Mouse (Mus musculus): ENCODE measurements around the gene Bmpr1b. TPM values are rescaled to one million over a fixed set of nuclear protein-coding genes. Genes with fewer than 3 reads are reported as not detected.

Bmpr1b gene
- total and polyA plus RNA-seq, 3 experiments, result 0.04 TPM; not detected in 1

GRCm38 (mm10) chr3:142103622-142104021 is 65.6 kb downstream of the Bmpr1b start:
- DNase-seq (ENCODE audit: extremely low read depth), result no peak
- Histone ChIP-seq H3K9me3 (replicated peaks; ENCODE audit: low read length) (no peaks in the 10 kb centered on the region), H3K4me2 (ENCODE audit: insufficient read depth, low read depth, poor library complexity, severe bottlenecking) (no peak overlapping the region), H3K9ac (ENCODE audit: insufficient read depth, low read depth) (no peak overlapping the region), H3K27ac (ENCODE audit: insufficient read depth, low read depth) (no peak overlapping the region), H3K4me3 (replicated peaks in 1 of 3; ENCODE audit: low read depth in 2 of 3, low read length in 2 of 3, poor library complexity in 1 of 3) (no peak overlapping the region), H3K79me2 (replicated peaks; ENCODE audit: control insufficient read depth, extremely low read depth, insufficient read depth, poor library complexity, severe bottlenecking) (no peaks in the 10 kb centered on the region), H3K4me1 (ENCODE audit: control insufficient read depth in 1 of 2, insufficient read depth in 2 of 2) (no peaks in the 10 kb centered on the region), H3K27me3 (replicated peaks) (no peaks in the 10 kb centered on the region), H3K36me3 (replicated peaks in 1 of 2; ENCODE audit: control insufficient read depth in 1 of 2, insufficient read depth in 1 of 2, low read length in 1 of 2) (no peaks in the 10 kb centered on the region)
- in situ Hi-C loops (cut with MboI; ENCODE audit: low pct_ligation_motif_present, low pct_unique_long_range_greater_than_20kb, low sequenced_read_pairs) (no loop called here), dilution Hi-C loops (cut with MboI; ENCODE audit: extremely low pct_ligation_motif_present, extremely low pct_unique_long_range_greater_than_20kb, low sequenced_read_pairs) (no loop called here)
- TF ChIP-seq IRF4 (IDR thresholded peaks at IDR 0.05; ENCODE audit: low read depth, low read length), result no peak
- no peak for TF ChIP-seq USF2 (conservative IDR thresholded peaks at IDR 0.05; ENCODE audit: low read depth, low read length)
- TF ChIP-seq MEF2A (IDR thresholded peaks at IDR 0.05; ENCODE audit: borderline replicate concordance, low read depth, low read length), result no peak
- TF ChIP-seq SIN3A (IDR thresholded peaks at IDR 0.05; ENCODE audit: low read length), result no peak
- no peak for TF ChIP-seq CHD1 (IDR thresholded peaks at IDR 0.05; ENCODE audit: low read depth, low read length)
- no peak for TF ChIP-seq NELFE (IDR thresholded peaks at IDR 0.05; ENCODE audit: low read depth, low read length)
- TF ChIP-seq UBTF (IDR thresholded peaks at IDR 0.05; ENCODE audit: low read depth, low read length), result no peak

- H3K79me2 ChIP-seq (replicated peaks; ENCODE audit: control insufficient read depth, extremely low read depth, insufficient read depth, poor library complexity, severe bottlenecking), result no peaks in the 10 kb centered on the region
- in situ Hi-C loops (cut with MboI; ENCODE audit: low pct_ligation_motif_present, low pct_unique_long_range_greater_than_20kb, low sequenced_read_pairs) (no loop called here), dilution Hi-C loops (cut with MboI; ENCODE audit: extremely low pct_ligation_motif_present, extremely low pct_unique_long_range_greater_than_20kb, low sequenced_read_pairs) (no loop called here)
- H3K9ac ChIP-seq (ENCODE audit: insufficient read depth, low read depth), result no peak overlapping the region
- no peaks in the 10 kb centered on the region for H3K27me3 ChIP-seq (replicated peaks)
- H3K4me3 ChIP-seq (replicated peaks in 1 of 3; ENCODE audit: low read depth in 2 of 3, low read length in 2 of 3, poor library complexity in 1 of 3), result no peak overlapping the region
- no peaks in the 10 kb centered on the region for H3K4me1 ChIP-seq (ENCODE audit: control insufficient read depth in 1 of 2, insufficient read depth in 2 of 2)
- no peak overlapping the region for H3K4me2 ChIP-seq (ENCODE audit: insufficient read depth, low read depth, poor library complexity, severe bottlenecking)
- H3K9me3 ChIP-seq (replicated peaks; ENCODE audit: low read length), result no peaks in the 10 kb centered on the region
- DNase-seq (ENCODE audit: extremely low read depth), result no peak
- TF ChIP-seq MEF2A (IDR thresholded peaks at IDR 0.05; ENCODE audit: borderline replicate concordance, low read depth, low read length), result no peak
- TF ChIP-seq CHD1 (IDR thresholded peaks at IDR 0.05; ENCODE audit: low read depth, low read length), result no peak
- no peak overlapping the region for H3K27ac ChIP-seq (ENCODE audit: insufficient read depth, low read depth)
- H3K36me3 ChIP-seq (replicated peaks in 1 of 2; ENCODE audit: control insufficient read depth in 1 of 2, insufficient read depth in 1 of 2, low read length in 1 of 2), result no peaks in the 10 kb centered on the region
Observed at GRCm38 (mm10) chr3:142099151-142099550, 70.1 kb downstream of the Bmpr1b start.

- Histone ChIP-seq H3K79me2 (replicated peaks; ENCODE audit: control insufficient read depth, extremely low read depth, insufficient read depth, poor library complexity, severe bottlenecking) (no peaks in the 10 kb centered on the region), H3K27me3 (replicated peaks) (no peaks in the 10 kb centered on the region), H3K4me2 (ENCODE audit: insufficient read depth, low read depth, poor library complexity, severe bottlenecking) (no peak overlapping the region), H3K4me3 (replicated peaks in 1 of 3; ENCODE audit: low read depth in 2 of 3, low read length in 2 of 3, poor library complexity in 1 of 3) (no peak overlapping the region), H3K36me3 (replicated peaks in 1 of 2; ENCODE audit: control insufficient read depth in 1 of 2, insufficient read depth in 1 of 2, low read length in 1 of 2) (no peaks in the 10 kb centered on the region), H3K9me3 (replicated peaks; ENCODE audit: low read length) (no peaks in the 10 kb centered on the region), H3K9ac (ENCODE audit: insufficient read depth, low read depth) (no peak overlapping the region), H3K4me1 (ENCODE audit: control insufficient read depth in 1 of 2, insufficient read depth in 2 of 2) (no peaks in the 10 kb centered on the region), H3K27ac (ENCODE audit: insufficient read depth, low read depth) (no peak overlapping the region)
- dilution Hi-C loops (cut with MboI; ENCODE audit: extremely low pct_ligation_motif_present, extremely low pct_unique_long_range_greater_than_20kb, low sequenced_read_pairs), result no loop called here
- no peak for TF ChIP-seq MXI1 (IDR thresholded peaks at IDR 0.05; ENCODE audit: low read depth, low read length)
- TF ChIP-seq CTCF (conservative IDR thresholded peaks at IDR 0.05 in 1 of 2, IDR thresholded peaks at IDR 0.05 in 1 of 2; ENCODE audit: low read depth in 2 of 2, low read length in 2 of 2), result no peak
- no peak for TF ChIP-seq MYC (IDR thresholded peaks at IDR 0.05; ENCODE audit: low read depth, low read length)
- TF ChIP-seq TBP (conservative IDR thresholded peaks at IDR 0.05; ENCODE audit: low read depth, low read length), result no peak
- no peak for TF ChIP-seq MAFK (IDR thresholded peaks at IDR 0.05; ENCODE audit: insufficient replicate concordance, low read length)
- TF ChIP-seq KAT2A (IDR thresholded peaks at IDR 0.05; ENCODE audit: insufficient replicate concordance, low read length), result no peak
- no peak for TF ChIP-seq SIN3A (IDR thresholded peaks at IDR 0.05; ENCODE audit: low read length)
- TF ChIP-seq CHD2 (IDR thresholded peaks at IDR 0.05; ENCODE audit: low read length), result no peak
- TF ChIP-seq USF1 (IDR thresholded peaks at IDR 0.05; ENCODE audit: low read depth, low read length), result no peak
- in situ Hi-C loops (cut with MboI; ENCODE audit: low pct_ligation_motif_present, low pct_unique_long_range_greater_than_20kb, low sequenced_read_pairs), result no loop called here
- no peak for DNase-seq (ENCODE audit: extremely low read depth)
Observed at GRCm38 (mm10) chr3:142094049-142094448, 75.2 kb downstream of the Bmpr1b start.

Data from CH12.LX (cell line).